Mouse (Mus musculus) 3134 (cell line): ENCODE measurements at regions not wholly inside any gene's neighbourhood (a gene's known extent, or its start where the extent isn't known, plus 50 kb on each side); places are given as distances from the start of the nearest gene placed in this dataset.

Source experiments
- DNase-seq: peaks from one replicate; pipeline ENCODE4 v3.0.0-alpha.2; 2011; ENCODE audit warnings: low spot score; ENCODE audit not compliant: insufficient read length; ENCODE audit errors: extremely low read depth

DNA sequence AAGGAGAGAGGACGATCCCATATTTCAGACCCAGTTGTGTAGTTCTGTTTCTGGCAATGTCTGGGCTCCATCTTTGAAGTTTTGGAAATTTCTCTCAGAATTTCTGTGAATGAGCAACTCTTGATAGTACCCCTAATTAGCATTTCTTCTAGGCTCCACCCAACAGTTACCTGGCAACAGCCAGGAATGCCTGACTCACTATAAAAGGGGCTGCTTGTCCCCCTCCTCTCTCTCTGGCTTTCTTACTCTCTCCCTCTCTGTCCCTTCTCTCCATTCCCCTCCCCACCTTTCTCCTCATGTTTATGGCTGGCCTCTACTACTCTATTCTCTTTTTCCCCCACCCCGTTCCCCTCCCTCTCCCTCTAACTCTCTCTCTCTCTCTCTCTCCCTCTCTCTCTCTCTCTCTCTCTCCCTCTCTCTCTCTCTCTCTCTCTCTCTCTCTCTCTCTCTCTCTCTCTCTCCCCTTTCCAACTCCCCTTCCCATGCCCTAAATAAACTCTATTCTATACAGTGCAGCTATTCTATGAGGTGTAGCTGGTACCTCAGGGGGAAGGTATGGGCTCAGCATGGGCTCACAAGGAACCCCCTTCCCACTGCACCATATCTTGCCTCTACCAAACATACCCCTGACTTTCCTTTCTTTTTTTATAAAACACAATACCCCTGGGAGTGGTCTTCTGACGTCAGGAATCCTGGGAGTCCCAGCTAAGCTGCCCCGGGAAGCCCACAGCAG, 118.7 kb upstream of the Prok2 start:
- no peak for DNase-seq

GRCm38 (mm10) chr6:99843507-99843906, 117.3 kb upstream of the Prok2 start:
- no peak for DNase-seq

DNA sequence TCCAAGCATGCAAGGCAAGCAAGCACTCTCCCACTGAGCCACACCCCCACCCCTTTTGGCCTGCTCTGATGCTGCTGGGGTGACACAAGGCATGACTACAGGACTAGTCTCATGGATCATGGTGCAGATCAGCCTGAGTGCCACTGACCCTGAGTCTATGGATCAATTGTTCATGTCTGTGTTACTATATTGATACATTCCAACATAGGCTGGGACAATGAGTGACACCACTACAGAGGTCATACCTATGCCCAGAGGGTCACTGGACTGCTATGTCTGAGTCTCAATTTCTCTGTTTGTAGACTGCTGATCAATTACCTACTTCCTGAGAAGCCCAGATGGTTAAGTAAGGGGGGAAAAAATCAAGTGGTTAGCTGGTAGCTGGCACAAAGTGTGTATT, 116.5 kb upstream of the Prok2 start:
- DNase-seq = no peak

- DNase-seq = no peak
Measured at GRCm38 (mm10) chr6:99840823-99841222, 114.6 kb upstream of the Prok2 start.

GRCm38 (mm10) chr6:99833323-99833722, 107.1 kb upstream of the Prok2 start:
- no peak for DNase-seq

DNA sequence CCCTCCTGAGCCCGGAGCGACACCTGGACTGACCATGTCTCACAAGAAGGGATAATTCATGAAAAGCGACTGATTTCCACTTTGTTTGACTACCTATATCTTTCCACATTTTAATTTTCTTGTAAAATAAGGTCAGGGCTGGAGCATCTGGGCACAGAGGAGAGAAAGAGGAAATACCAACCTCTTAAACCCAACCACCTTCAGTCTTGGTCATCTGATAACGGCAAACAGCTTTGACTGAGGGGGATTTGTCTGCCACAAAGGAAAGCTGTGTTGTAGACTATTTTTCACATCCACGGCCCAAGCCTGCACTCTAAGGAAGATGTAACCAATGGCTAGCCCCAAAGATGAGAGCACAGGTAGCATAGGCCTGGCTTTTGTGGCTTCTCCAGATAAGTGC, 101.4 kb upstream of the Prok2 start:
- DNase-seq = no peak

GRCm38 (mm10) chr6:99824808-99825207, 98.6 kb upstream of the Prok2 start:
- DNase-seq = no peak

DNA sequence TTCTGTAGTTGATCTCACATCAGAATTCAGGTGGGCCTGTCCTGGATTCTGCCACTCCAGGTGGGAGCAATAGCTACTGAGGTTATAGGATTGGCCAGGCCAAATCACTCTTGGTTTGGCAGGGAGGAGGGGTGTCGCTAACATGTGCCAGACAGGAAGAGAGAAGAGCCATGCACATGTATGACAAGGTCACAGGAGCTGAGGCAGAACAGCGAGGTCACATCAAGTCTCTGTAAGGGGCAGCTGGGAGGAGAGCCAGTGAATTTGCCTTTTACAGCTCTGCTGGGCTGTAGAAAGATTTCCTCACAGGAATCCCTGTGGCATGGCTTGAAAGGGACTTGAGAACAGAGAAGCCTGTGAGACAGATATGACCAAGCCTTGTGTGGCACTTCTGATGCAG, 96.3 kb upstream of the Prok2 start:
- no peak for DNase-seq

GRCm38 (mm10) chr6:99819255-99819929, 93.2 kb upstream of the Prok2 start:
- no peak for DNase-seq

- no peak for DNase-seq
Measured at GRCm38 (mm10) chr6:99818486-99818885, 92.3 kb upstream of the Prok2 start.

GRCm38 (mm10) chr6:99817245-99817644, 91.1 kb upstream of the Prok2 start:
- no peak for DNase-seq

DNA sequence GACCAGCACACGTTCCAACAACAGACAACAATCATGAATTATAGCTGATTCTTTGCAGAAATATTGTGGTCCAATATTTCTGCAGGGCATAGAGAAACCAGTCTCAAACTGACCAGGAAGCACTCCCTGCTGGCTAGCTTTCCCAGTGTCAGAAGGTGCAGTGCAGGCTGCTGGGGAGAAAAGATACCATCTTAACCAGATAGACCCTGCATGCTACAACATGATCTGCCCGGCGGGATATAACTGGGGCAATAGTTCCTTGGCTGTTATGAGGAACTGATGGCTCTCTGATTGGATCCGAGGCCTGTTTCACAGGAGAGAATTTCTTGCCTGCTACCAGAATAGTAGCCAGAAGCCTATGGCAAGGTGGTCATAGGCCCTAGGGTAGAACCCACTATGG, 86.9 kb upstream of the Prok2 start:
- no peak for DNase-seq

- no peak for DNase-seq
Measured at GRCm38 (mm10) chr6:99811842-99812241, 85.7 kb upstream of the Prok2 start.

DNA sequence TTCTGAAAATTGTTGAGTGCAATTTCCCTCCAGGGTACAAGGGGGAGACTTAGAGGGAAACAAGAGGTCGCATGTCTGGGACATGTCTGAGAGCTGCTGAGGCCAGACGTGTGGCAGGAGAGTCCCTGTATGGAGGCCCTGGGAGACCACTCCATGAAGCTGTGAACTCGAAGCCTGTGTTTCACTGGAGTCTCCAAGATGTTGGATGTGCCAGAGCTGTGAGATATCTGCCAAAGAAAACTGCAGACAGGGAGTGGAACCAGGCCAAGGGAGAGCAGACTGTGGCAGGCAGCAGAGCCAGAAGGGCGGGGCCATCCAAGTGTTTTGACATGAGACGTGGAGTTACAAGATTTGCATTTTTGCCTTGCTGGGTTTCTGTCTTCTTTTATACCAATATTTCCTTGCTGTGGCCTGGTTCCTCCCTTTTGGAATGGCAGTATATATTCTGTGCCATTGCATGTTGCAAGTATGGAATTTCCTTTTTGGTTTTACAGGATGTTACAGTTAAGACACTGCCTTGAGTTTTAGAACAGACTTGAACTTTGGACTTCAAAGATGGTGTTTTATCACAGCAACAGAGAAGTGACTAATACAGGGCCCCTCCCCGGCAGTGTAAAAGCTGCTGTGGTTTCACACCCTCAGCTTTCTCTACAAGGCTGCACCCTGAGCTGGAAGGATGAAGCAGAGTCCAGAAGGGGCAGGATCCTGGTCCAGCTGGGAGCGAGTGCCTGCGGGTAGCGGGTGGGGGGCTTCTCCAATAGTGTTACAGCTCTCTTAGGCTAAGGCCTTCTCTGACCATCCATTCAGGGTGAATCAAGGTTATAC, 85.0 kb upstream of the Prok2 start:
- peak; percentile 55 for DNase-seq

- peak; percentile 14 for DNase-seq
Measured at GRCm38 (mm10) chr6:99804905-99805245, 78.7 kb upstream of the Prok2 start.

DNA sequence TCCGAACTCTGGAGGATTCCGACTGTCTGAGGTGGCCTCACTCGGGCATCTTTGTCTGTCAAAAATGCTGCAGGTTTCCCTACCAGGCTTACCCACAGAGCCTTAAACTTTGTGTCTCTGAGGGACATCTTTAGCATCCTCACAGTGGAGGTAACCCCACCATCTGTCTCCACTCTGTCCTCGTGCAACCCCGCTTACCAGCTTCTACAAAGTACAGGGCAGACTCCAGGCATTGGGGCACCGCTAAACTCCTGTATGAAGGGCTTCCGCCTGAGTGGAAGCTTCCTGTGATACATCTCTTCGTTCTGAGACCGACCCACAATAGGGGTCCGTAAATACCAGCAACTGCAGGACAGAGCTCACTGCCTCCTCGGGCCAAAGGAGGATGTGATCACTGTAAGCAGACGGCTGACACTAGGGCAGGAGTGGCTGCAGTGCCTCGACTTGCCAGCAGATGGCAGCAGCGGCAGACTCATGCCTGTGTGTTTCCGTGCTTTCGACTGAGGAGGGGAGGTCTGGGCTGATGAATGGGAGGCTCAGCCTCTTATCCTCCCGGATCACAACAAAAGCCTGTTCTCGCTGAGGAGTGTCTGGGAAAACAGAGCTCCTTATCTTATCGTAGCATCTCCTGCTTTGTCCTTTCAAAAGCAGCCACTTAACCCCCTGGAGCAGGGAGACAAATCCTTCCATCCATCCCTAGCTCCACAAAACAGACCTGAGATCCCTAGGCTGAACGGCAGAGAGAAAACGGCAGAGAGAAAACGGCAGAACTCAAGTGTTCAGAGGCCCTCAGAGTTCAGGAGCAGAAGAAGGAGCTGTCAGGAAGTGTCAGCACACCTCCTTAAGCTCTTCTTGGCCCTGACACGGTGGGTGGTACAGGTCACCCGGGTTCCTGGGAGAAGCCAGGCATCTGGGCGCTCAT, 78.1 kb upstream of the Prok2 start:
- DNase-seq = peak; percentile 58

- no peak for DNase-seq
Measured at GRCm38 (mm10) chr6:99800919-99801318, 74.7 kb upstream of the Prok2 start.

DNA sequence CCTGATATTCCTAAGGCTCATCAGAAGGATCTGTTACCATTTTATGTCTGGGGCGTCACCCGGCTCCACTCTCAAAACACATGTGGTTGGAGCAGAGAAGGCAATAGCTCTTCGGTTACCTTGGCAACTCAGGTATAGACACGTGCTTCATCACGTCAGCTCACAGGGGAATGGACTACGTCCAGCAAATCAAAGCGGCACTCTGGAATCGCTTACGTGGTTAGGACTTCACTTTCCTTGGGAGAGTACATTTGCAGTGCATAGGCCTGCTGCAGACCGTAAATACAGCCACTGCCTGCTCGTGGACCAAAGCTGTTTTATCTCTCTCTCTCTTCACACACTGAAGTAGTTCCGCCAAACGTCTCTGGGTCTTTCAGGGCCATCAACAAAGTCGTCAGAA, 74.1 kb upstream of the Prok2 start:
- DNase-seq = no peak

DNA sequence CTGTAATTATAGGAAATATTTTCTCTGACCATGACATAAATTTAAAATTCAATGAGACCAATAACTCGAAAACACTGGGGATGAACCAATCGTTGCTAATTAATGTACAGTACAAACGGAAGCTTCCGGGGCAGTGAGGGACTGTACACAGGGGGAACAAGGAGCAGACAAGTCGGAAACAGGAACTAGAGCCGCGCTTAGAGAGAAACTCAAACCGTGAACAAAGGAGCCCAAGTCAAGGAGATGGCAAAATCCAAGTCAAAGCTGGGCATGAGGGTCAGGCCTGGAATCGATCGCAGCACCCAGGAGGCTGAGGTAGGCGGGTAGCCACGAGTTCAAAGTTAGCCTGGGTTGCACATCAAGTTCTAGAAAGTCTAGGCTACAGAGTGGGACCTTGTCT, 70.2 kb upstream of the Prok2 start:
- no peak for DNase-seq

DNA sequence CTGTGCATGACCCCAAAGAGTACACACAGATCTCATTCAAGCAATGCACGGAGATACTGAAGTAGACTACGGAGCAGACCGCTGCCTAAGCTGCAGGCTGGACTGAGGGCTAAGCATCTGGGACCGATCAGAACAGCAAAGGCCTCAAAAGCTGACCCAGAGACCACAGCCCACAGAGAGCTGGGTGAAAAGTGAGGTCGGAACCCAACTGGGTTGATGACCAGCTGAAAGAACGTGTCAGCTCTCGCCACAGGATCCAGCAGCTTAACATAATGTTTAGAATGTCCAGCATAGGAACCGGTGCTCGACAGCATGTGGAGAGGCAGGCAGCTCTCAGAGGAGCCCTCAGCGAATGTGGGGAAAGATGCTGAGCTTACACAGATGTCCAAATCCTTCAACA, 67.4 kb upstream of the Prok2 start:
- no peak for DNase-seq

DNA sequence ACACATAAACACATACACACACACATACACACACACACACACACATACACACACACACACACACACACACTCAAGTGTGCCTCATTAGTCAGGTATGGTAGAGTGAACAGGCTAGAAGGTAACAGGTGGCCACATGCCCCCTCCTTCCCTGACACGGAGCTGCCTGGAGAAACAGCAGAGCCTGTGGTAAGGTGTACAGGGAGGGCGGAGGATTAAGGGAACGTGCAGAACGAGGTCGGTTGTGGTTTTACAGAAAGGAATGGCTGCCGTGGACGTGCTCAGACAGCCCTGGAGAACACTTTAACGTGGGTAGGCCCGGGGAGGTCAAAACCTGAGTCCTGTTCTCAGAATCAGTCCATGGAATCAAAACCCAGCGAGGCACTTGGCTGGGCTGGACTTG, 66.2 kb upstream of the Prok2 start:
- DNase-seq = no peak
